Mouse (Mus musculus) spleen, embryonic (tissue): Measurements from ENCODE around the gene Sptlc2.
"Not testable (repeated sequence)": the region's sequence is repeated elsewhere in the genome, so short reads cannot be mapped to it uniquely, and the experiment has no call there.

ENCODE experiments used
- CTCF ChIA-PET: fragments of 350-600 bp; sonication (Branson Sonifier 250); formaldehyde crosslinking; loops from one replicate; lab custom pipeline; 2022; lab: Charles Lee

The Sptlc2 gene

GRCm38 (mm10) chr12:87281766-87282165 lies 106.4 kb downstream of the Sptlc2 start:
- CTCF ChIA-PET, result no interaction called here

- CTCF ChIA-PET, result no interaction called here
These were observed 108.3 kb downstream of the Sptlc2 start for GRCm38 (mm10) chr12:87279879-87280278.

GRCm38 (mm10) chr12:87279350-87279749 lies 108.8 kb downstream of the Sptlc2 start:
- CTCF ChIA-PET, result no interaction called here

GRCm38 (mm10) chr12:87278118-87278730 lies 109.9 kb downstream of the Sptlc2 start:
- CTCF ChIA-PET, result interaction anchor here (0.6 kb wide), 1 partner anchor 12 kb away, joined by 14 read pairs; the partner anchor contains the start of gene Vipas39

- CTCF ChIA-PET, result not testable (repeated sequence)
These were observed 110.9 kb downstream of the Sptlc2 start for GRCm38 (mm10) chr12:87277251-87277650.

GRCm38 (mm10) chr12:87274853-87275831 lies 113.0 kb downstream of the Sptlc2 start:
- CTCF ChIA-PET, result no interaction called here

GRCm38 (mm10) chr12:87267682-87268081 lies 120.5 kb downstream of the Sptlc2 start:
- CTCF ChIA-PET, result no interaction called here

- CTCF ChIA-PET, result interaction anchor here (1.3 kb wide), 1 partner anchor 66 kb away, joined by 3 read pairs; no protein-coding TSS in a partner anchor
These were observed 121.1 kb downstream of the Sptlc2 start for GRCm38 (mm10) chr12:87266827-87267603.

GRCm38 (mm10) chr12:87266108-87266826 lies 121.9 kb downstream of the Sptlc2 start, which contains the start of the genes Vipas39 and Ahsa1:
Gene Vipas39, minus strand, starts transcription at chr12:87266256.
Gene Ahsa1, plus strand, starts transcription at chr12:87266479.
- CTCF ChIA-PET, result interaction anchor here (0.6 to 1.3 kb wide), 2 partner anchors 12 to 65 kb away, joined by 3 to 14 read pairs; no protein-coding TSS in a partner anchor

GRCm38 (mm10) chr12:87265444-87265843 lies 122.7 kb downstream of the Sptlc2 start:
- CTCF ChIA-PET, result interaction anchor here (0.6 kb wide), 1 partner anchor 13 kb away, joined by 14 read pairs; no protein-coding TSS in a partner anchor

- CTCF ChIA-PET, result interaction anchor here (0.7 kb wide), 1 partner anchor 27 kb away, joined by 15 read pairs; no protein-coding TSS in a partner anchor
These were observed 127.6 kb downstream of the Sptlc2 start for GRCm38 (mm10) chr12:87260562-87260961.

GRCm38 (mm10) chr12:87256629-87257028 lies 131.5 kb downstream of the Sptlc2 start:
- CTCF ChIA-PET, result no interaction called here
